ENCODE assay signal across 8 mouse cellular contexts in the genomic region with DNA sequence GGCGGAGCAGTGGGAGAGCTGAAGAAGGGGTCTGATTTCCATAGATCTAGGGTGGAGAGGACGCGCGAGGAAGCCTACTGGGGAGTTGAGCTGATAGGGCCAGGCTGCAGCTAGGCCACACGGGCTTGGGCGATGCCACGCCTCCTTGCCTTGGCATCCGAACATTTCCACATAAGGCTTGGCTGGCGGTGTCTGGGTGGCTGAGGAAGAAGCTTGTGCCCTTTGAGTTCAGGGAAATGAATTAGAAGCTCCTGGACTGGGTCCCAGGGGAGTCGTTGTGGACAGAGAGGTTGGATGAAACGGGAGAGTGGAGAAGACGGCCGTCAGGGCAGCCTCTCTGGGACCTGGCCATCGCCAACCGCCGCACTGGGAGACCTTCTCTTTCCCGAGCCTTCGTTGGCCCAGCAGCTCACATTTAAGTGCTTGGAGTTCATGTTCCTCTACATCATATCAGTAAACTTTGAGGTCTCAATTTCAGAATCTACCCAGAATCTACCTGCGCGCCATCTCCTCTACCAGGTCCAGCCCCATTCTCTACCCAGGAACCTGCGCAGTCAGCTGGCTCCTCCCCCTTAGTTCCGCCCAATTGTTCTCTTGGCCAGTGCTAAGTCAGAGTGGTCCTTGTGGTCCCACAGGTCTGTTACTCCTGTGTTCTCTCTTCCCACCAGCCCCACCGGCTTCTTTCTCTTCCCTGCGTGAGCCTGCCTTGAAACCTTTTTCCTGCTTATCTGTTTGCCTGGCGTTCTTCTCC. TPM values are rescaled to one million over a fixed set of nuclear protein-coding genes. Genes with fewer than 3 reads are reported as not detected.
DNase-seq lines count a peak whose midpoint lies in the region; ATAC-seq lines count a peak whose summit lies in the region.

No protein-coding gene starts in this region.

- intact Hi-C loops in left cerebral cortex, postnatal 4 days (cut with DNase I) = loop anchor here (10.0 kb wide), 1 partner anchor 182 kb away; a partner anchor contains a TSS

- peak overlapping the region; percentile 70 for H3K4me2 ChIP-seq in forebrain, embryonic 16.5 days (ENCODE audit: low read length)
- H3K4me2 ChIP-seq in hindbrain, embryonic 13.5 days = peak overlapping the region; percentile 67

- no peak overlapping the region for H3K27ac ChIP-seq in forebrain, embryonic 16.5 days (ENCODE audit: low read length)
- H3K27ac ChIP-seq in hindbrain, embryonic 13.5 days = no peak overlapping the region

- peak overlapping the region; percentile 43 for H3K4me3 ChIP-seq in forebrain, embryonic 16.5 days (replicated peaks; ENCODE audit: low read length)
- H3K4me3 ChIP-seq in hindbrain, embryonic 13.5 days = peak overlapping the region; percentile 39

- peak overlapping the region; percentile 44 for H3K9ac ChIP-seq in forebrain, embryonic 16.5 days (replicated peaks; ENCODE audit: low read depth, low read length)
- H3K9ac ChIP-seq in hindbrain, embryonic 13.5 days = peak overlapping the region; percentile 47

- ATAC-seq in forebrain, embryonic 16.5 days = peak; percentile 78
- ATAC-seq in hindbrain, embryonic 13.5 days (ENCODE audit: low FRiP score) = peak; percentile 88
- ATAC-seq in megakaryocyte-erythroid progenitor cell, adult 5-6 weeks (replicated peaks; ENCODE audit: low FRiP score, low TSS enrichment, poor library complexity, severe bottlenecking) = peak; percentile 64

- WGBS in forebrain, embryonic 16.5 days = 5% methylated on average over 25 of the region's 25 CpGs
- 5% methylated on average over 25 of the region's 25 CpGs for WGBS in hindbrain, embryonic 13.5 days

- H3K9me3 ChIP-seq in forebrain, embryonic 16.5 days (ENCODE audit: control insufficient read depth, low read length) = no peaks in the 10 kb centered on the region
- H3K9me3 ChIP-seq in hindbrain, embryonic 13.5 days = no peaks in the 10 kb centered on the region

- no peaks in the 10 kb centered on the region for H3K27me3 ChIP-seq in forebrain, embryonic 16.5 days (replicated peaks; ENCODE audit: control insufficient read depth, insufficient read depth, low read length)
- H3K27me3 ChIP-seq in hindbrain, embryonic 13.5 days = peaks cover 27% of the 10 kb centered on the region

- no peaks in the 10 kb centered on the region for H3K36me3 ChIP-seq in forebrain, embryonic 16.5 days (ENCODE audit: control insufficient read depth, insufficient read depth)
- no peaks in the 10 kb centered on the region for H3K36me3 ChIP-seq in hindbrain, embryonic 13.5 days

- H3K4me1 ChIP-seq in forebrain, embryonic 16.5 days (replicated peaks; ENCODE audit: control insufficient read depth, insufficient read depth, low read length) = peaks cover 7% of the 10 kb centered on the region
- H3K4me1 ChIP-seq in hindbrain, embryonic 13.5 days (replicated peaks) = peaks cover 10% of the 10 kb centered on the region

- peak; percentile 48 for DNase-seq in gastrocnemius, adult 18-20 months (ENCODE audit: low spot score)
- no peak for DNase-seq in gastrocnemius, postnatal 4 days (ENCODE audit: low spot score in 2 of 2)
- peak; percentile 48 to 65 for DNase-seq in cerebellum, adult 18-20 months
- peak; percentile 31 for DNase-seq in left cerebral cortex, postnatal 4 days
- DNase-seq in spleen, postnatal 4 days (ENCODE audit: low spot score in 2 of 2) = peak; percentile 39 to 70

RNA-seq across cellular contexts. Expression of a gene that starts 31.8 kb away (rescaled TPM):
- total RNA-seq in gastrocnemius, adult 18-20 months (2021) = 10 to 100 TPM; 16.9 to 22.9 TPM
- total RNA-seq in gastrocnemius, postnatal 4 days (2021) = 10 to 100 TPM; 82.7 to 83.4 TPM
- 8.1 and 10.8 TPM in 2 replicates for polyA plus RNA-seq in forebrain, embryonic 16.5 days (2015; fragmentation: Nextera tagmentation; extraction: Ambion mirVana)
- polyA plus RNA-seq in hindbrain, embryonic 13.5 days (2015; fragmentation: Nextera tagmentation; extraction: Ambion mirVana) = 12.3 and 13.0 TPM in 2 replicates
- 10 to 100 TPM in 1 of 2 experiments, 1 to 10 TPM in 1; 9.4 to 11.5 TPM for total RNA-seq in left cerebral cortex, postnatal 4 days (2021)
- total RNA-seq in megakaryocyte-erythroid progenitor cell, adult 5-6 weeks (2014; fragmentation: Nextera tagmentation) = 44.3 and 63.7 TPM in 2 replicates
- 46.9 and 64.8 TPM in 2 replicates for total RNA-seq in megakaryocyte-erythroid progenitor cell, adult 5-6 weeks (2017)

RNA-seq across cellular contexts. Expression of a gene that starts 57.9 kb away (rescaled TPM):
- total RNA-seq in gastrocnemius, adult 18-20 months (2021) = 10 to 100 TPM; 10.0 to 11.1 TPM
- 10 to 100 TPM; 26.1 to 27.5 TPM for total RNA-seq in gastrocnemius, postnatal 4 days (2021)
- 116 TPM in 2 replicates for polyA plus RNA-seq in forebrain, embryonic 16.5 days (2015; fragmentation: Nextera tagmentation; extraction: Ambion mirVana)
- 116 and 119 TPM in 2 replicates for polyA plus RNA-seq in hindbrain, embryonic 13.5 days (2015; fragmentation: Nextera tagmentation; extraction: Ambion mirVana)
- 10 to 100 TPM; 39.1 to 39.7 TPM for total RNA-seq in left cerebral cortex, postnatal 4 days (2021)
- total RNA-seq in megakaryocyte-erythroid progenitor cell, adult 5-6 weeks (2014; fragmentation: Nextera tagmentation) = 205 and 224 TPM in 2 replicates
- 154 and 213 TPM in 2 replicates for total RNA-seq in megakaryocyte-erythroid progenitor cell, adult 5-6 weeks (2017)

Comparison
In these comparisons a context has a peak if more than half of its experiments do, and no peak if none do; other contexts are left out.
1. DNase-seq: peak in gastrocnemius, adult 18-20 months (single experiment), cerebellum, adult 18-20 months (2 of 2), left cerebral cortex, postnatal 4 days (single experiment) and spleen, postnatal 4 days (2 of 2); none in gastrocnemius, postnatal 4 days (0 of 2).
2. Peak in every context shown above with its lines, with median percentiles within 50 percentile points of each other: ATAC-seq.